In genomic region chr11:89059919-89060422, GRCm38 (mm10) we compare ENCODE assay signal across 8 mouse cellular contexts. TPM values are rescaled to one million over a fixed set of nuclear protein-coding genes. Genes with fewer than 3 reads are reported as not detected.
A peak's percentile ranks its signal among the peaks of the same experiment; 100 is the strongest.
DNase-seq lines count a peak whose midpoint lies in the region; ATAC-seq and TF ChIP-seq lines count a peak whose summit lies in the region.

No protein-coding gene starts in this region.

- TF ChIP-seq EP300 in liver, postnatal 0 days (IDR thresholded peaks at IDR 0.05; ENCODE audit: low read depth): no peak

- in situ Hi-C loops in ES-E14 (cut with MboI; ENCODE audit: low sequenced_read_pairs in 2 of 2, unreplicated experiment in 2 of 2): no loop called here

- WGBS in heart, embryonic 10.5 days: under 1% methylated on average over 33 of the region's 33 CpGs
- under 1% methylated on average over 33 of the region's 33 CpGs for WGBS in hindbrain, postnatal 0 days
- WGBS in liver, postnatal 0 days (ENCODE audit: insufficient replicate concordance): under 1% methylated on average over 32 of the region's 33 CpGs
- under 1% methylated on average over 33 of the region's 33 CpGs for WGBS in olfactory bulb, adult 2 months

- DNase-seq in heart, embryonic 10.5 days (ENCODE audit: low spot score): peak; percentile 81
- DNase-seq in heart, postnatal 10 days: no peak
- no peak for DNase-seq in ES-E14 (ENCODE audit: low read depth, low spot score)
- peak; percentile 62 for DNase-seq in hindbrain, postnatal 0 days (ENCODE audit: low spot score)
- DNase-seq in liver, postnatal 0 days: peak; percentile 51
- no peak for DNase-seq in urinary bladder, postnatal 25 days (ENCODE audit: low spot score)

- H3K4me3 ChIP-seq in heart, embryonic 10.5 days: peak overlapping the region; percentile 95
- peak overlapping the region; percentile 86 to 87 for H3K4me3 ChIP-seq in ES-E14 (ENCODE audit: insufficient read depth in 1 of 2, low read depth in 1 of 2, low read length in 2 of 2, poor library complexity in 1 of 2, severe bottlenecking in 1 of 2)
- peak overlapping the region; percentile 80 for H3K4me3 ChIP-seq in hindbrain, postnatal 0 days (ENCODE audit: low read length)
- H3K4me3 ChIP-seq in liver, postnatal 0 days (ENCODE audit: low read depth, low read length): peak overlapping the region; percentile 86
- peak overlapping the region; percentile 71 for H3K4me3 ChIP-seq in olfactory bulb, adult 2 months (ENCODE audit: insufficient read depth, low read depth, low read length)

- intact Hi-C loops in heart, postnatal 10 days (cut with DNase I): no loop called here

- H3K36me3 ChIP-seq in heart, embryonic 10.5 days: peaks cover 7% of the 10 kb centered on the region
- H3K36me3 ChIP-seq in ES-E14 (ENCODE audit: control insufficient read depth, insufficient read depth, low read length, poor library complexity, severe bottlenecking): peaks cover 8% of the 10 kb centered on the region
- no peaks in the 10 kb centered on the region for H3K36me3 ChIP-seq in hindbrain, postnatal 0 days (ENCODE audit: insufficient read depth, low read length)
- H3K36me3 ChIP-seq in liver, postnatal 0 days (replicated peaks; ENCODE audit: insufficient read depth, low read length): no peaks in the 10 kb centered on the region

- peak overlapping the region; percentile 92 for H3K27ac ChIP-seq in heart, embryonic 10.5 days
- peak overlapping the region; percentile 49 for H3K27ac ChIP-seq in ES-E14 (ENCODE audit: insufficient read depth, low read depth, low read length, poor library complexity, severe bottlenecking)
- peak overlapping the region; percentile 84 for H3K27ac ChIP-seq in hindbrain, postnatal 0 days
- H3K27ac ChIP-seq in liver, postnatal 0 days (ENCODE audit: low read depth): peak overlapping the region; percentile 57
- 0 out of 2 replicates have a peak overlapping the region, but pooled peaks have one; percentile 3 for H3K27ac ChIP-seq in olfactory bulb, adult 2 months (ENCODE audit: insufficient read depth, low read depth, low read length)

- no peaks in the 10 kb centered on the region for H3K9me3 ChIP-seq in heart, embryonic 10.5 days
- no peaks in the 10 kb centered on the region for H3K9me3 ChIP-seq in ES-E14 (ENCODE audit: control insufficient read depth, insufficient read depth, low read depth, low read length)
- no peaks in the 10 kb centered on the region for H3K9me3 ChIP-seq in hindbrain, postnatal 0 days (ENCODE audit: low read length)
- H3K9me3 ChIP-seq in liver, postnatal 0 days (ENCODE audit: low read length): no peaks in the 10 kb centered on the region

- no peak for TF ChIP-seq POLR2A in olfactory bulb, adult 2 months (IDR thresholded peaks at IDR 0.05; ENCODE audit: insufficient read depth, low read depth, low read length)

- H3K9ac ChIP-seq in ES-E14 (ENCODE audit: insufficient read depth, low read depth, low read length, poor library complexity, severe bottlenecking): peak overlapping the region; percentile 86
- peak overlapping the region; percentile 93 for H3K9ac ChIP-seq in hindbrain, postnatal 0 days (replicated peaks; ENCODE audit: low read length)
- H3K9ac ChIP-seq in liver, postnatal 0 days (replicated peaks): peak overlapping the region; percentile 87

- H3K4me1 ChIP-seq in heart, embryonic 10.5 days: peaks cover 40% of the 10 kb centered on the region
- no peaks in the 10 kb centered on the region; a peak in 1 of 4 replicates for H3K4me1 ChIP-seq in ES-E14 (ENCODE audit: control insufficient read depth in 2 of 2, insufficient read depth in 2 of 2, low read length in 2 of 2, poor library complexity in 1 of 2)
- H3K4me1 ChIP-seq in hindbrain, postnatal 0 days (ENCODE audit: insufficient read depth, low read length): peaks cover 16% of the 10 kb centered on the region
- H3K4me1 ChIP-seq in liver, postnatal 0 days (ENCODE audit: insufficient read depth): peaks cover 33% of the 10 kb centered on the region
- peaks cover 11% of the 10 kb centered on the region; the same call in 1 of the 2 replicates for H3K4me1 ChIP-seq in olfactory bulb, adult 2 months (ENCODE audit: control insufficient read depth, insufficient read depth, low read length)

- no peaks in the 10 kb centered on the region for H3K27me3 ChIP-seq in heart, embryonic 10.5 days (ENCODE audit: insufficient read depth, poor library complexity, severe bottlenecking)
- H3K27me3 ChIP-seq in hindbrain, postnatal 0 days (ENCODE audit: insufficient read depth, low read length): no peaks in the 10 kb centered on the region
- H3K27me3 ChIP-seq in liver, postnatal 0 days (ENCODE audit: insufficient read depth, low read length): no peaks in the 10 kb centered on the region

- TF ChIP-seq CTCF in hindbrain, postnatal 0 days (IDR thresholded peaks at IDR 0.05; ENCODE audit: low read depth): peak; percentile 21; the same call in 1 of the 2 replicates
- TF ChIP-seq CTCF in liver, postnatal 0 days (IDR thresholded peaks at IDR 0.05; ENCODE audit: low read depth): no peak
- TF ChIP-seq CTCF in olfactory bulb, adult 2 months (IDR thresholded peaks at IDR 0.05; ENCODE audit: insufficient read depth, low read depth, low read length): no peak

- ATAC-seq in erythroblast, adult 5-6 weeks (replicated peaks; ENCODE audit: low FRiP score, poor library complexity, severe bottlenecking): peak; percentile 62
- peak; percentile 74 for ATAC-seq in hindbrain, postnatal 0 days
- peak; percentile 43 for ATAC-seq in liver, postnatal 0 days

- peak overlapping the region; percentile 87 for H3K4me2 ChIP-seq in hindbrain, postnatal 0 days (ENCODE audit: low read depth, low read length)
- peak overlapping the region; percentile 100 for H3K4me2 ChIP-seq in liver, postnatal 0 days (ENCODE audit: low read depth, low read length)

TF ChIP-seq in ES-E14, 5 proteins besides CTCF, POLR2A, EP300 and RAD21:
- TF ChIP-seq ZC3H11A (IDR thresholded peaks at IDR 0.05; ENCODE audit: borderline replicate concordance, low read depth, low read length) (no peak), HCFC1 (IDR thresholded peaks at IDR 0.05; ENCODE audit: borderline replicate concordance, insufficient read depth, low read length) (no peak), MAFK (IDR thresholded peaks at IDR 0.05; ENCODE audit: insufficient read depth, low read depth, low read length) (no peak)

RNA-seq across cellular contexts. Expression of gene Dgke, which starts 6.7 kb away (rescaled TPM):
- polyA plus RNA-seq in heart, embryonic 10.5 days (2016; fragmentation: Nextera tagmentation; extraction: Ambion mirVana): 5.3 and 8.1 TPM in 2 replicates
- 10 to 100 TPM; 13.1 to 13.5 TPM for total RNA-seq in heart, postnatal 10 days (2021)
- 24.2 and 30.4 TPM in 2 replicates for total RNA-seq in ES-E14 (2012; rRNA removed)
- total RNA-seq in erythroblast, adult 5-6 weeks (2015; ENCODE audit: low replicate concordance): not detected in 2 replicates
- total RNA-seq in erythroblast, adult 5-6 weeks (2017; ENCODE audit: low replicate concordance): 0.70 and 1.8 TPM in 2 replicates
- 32.6 and 33.5 TPM in 2 replicates for total RNA-seq in hindbrain, postnatal 0 days (2014; rRNA removed)
- 14.6 and 14.7 TPM in 2 replicates for polyA plus RNA-seq in hindbrain, postnatal 0 days (2015; fragmentation: Nextera tagmentation; extraction: Ambion mirVana)
- 0.53 and 0.60 TPM in 2 replicates for polyA plus RNA-seq in liver, postnatal 0 days (2015; fragmentation: Nextera tagmentation; extraction: Ambion mirVana)
- polyA plus RNA-seq in olfactory bulb, adult 2 months (2012; ENCODE audit: insufficient read depth, insufficient read length, low replicate concordance, missing spikeins): 99.2 TPM in 1 of 2 replicates, not detected in the other

RNA-seq across cellular contexts. Expression of gene Gm525, which starts 13.7 kb away (rescaled TPM):
- polyA plus RNA-seq in heart, embryonic 10.5 days (2016; fragmentation: Nextera tagmentation; extraction: Ambion mirVana): not detected in 2 replicates
- not detected for total RNA-seq in heart, postnatal 10 days (2021)
- 3.6 and 5.9 TPM in 2 replicates for total RNA-seq in ES-E14 (2012; rRNA removed)
- total RNA-seq in erythroblast, adult 5-6 weeks (2015; ENCODE audit: low replicate concordance): not detected in 2 replicates
- total RNA-seq in erythroblast, adult 5-6 weeks (2017; ENCODE audit: low replicate concordance): not detected in 2 replicates
- not detected in 2 replicates for total RNA-seq in hindbrain, postnatal 0 days (2014; rRNA removed)
- 0.48 and 0.63 TPM in 2 replicates for polyA plus RNA-seq in hindbrain, postnatal 0 days (2015; fragmentation: Nextera tagmentation; extraction: Ambion mirVana)
- polyA plus RNA-seq in liver, postnatal 0 days (2015; fragmentation: Nextera tagmentation; extraction: Ambion mirVana): 0.31 and 0.39 TPM in 2 replicates
- polyA plus RNA-seq in olfactory bulb, adult 2 months (2012; ENCODE audit: insufficient read depth, insufficient read length, low replicate concordance, missing spikeins): not detected in 2 replicates

Comparison
In these comparisons a context has a peak if more than half of its experiments do, and no peak if none do; other contexts are left out.
1. DNase-seq: peak in heart, embryonic 10.5 days (single experiment), hindbrain, postnatal 0 days (single experiment) and liver, postnatal 0 days (single experiment); none in heart, postnatal 10 days (0 of 2), ES-E14 (single experiment) and urinary bladder, postnatal 25 days (single experiment).
2. H3K27ac ChIP-seq: peak in every context shown above with its lines; median percentile 92 in heart, embryonic 10.5 days; 84 in hindbrain, postnatal 0 days; 57 in liver, postnatal 0 days; 49 in ES-E14; 3 in olfactory bulb, adult 2 months.
3. Peak in every context shown above with its lines, with median percentiles within 50 percentile points of each other: H3K4me3 ChIP-seq, H3K9ac ChIP-seq and ATAC-seq.